Mouse (Mus musculus) layer of hippocampus, adult 18-20 months (tissue): Measurements from ENCODE around the gene Dohh. TPM values are rescaled to one million over a fixed set of nuclear protein-coding genes. Genes with fewer than 3 reads are reported as not detected.

Experiments
- DNase-seq, 2 experiments: peaks; one replicate each; pipeline ENCODE4 v3.0.0; 2022; ENCODE audit warnings: low spot score in 2 of 2
- total RNA-seq, 2 experiments: library from RNA; stranded (reverse); gene quantifications; 2 replicates each; pipeline ENCODE4 v1.2.3; 2021

Dohh gene
- total RNA-seq, 2 experiments from 2014 or later: 82.0 to 82.9 TPM

DNA sequence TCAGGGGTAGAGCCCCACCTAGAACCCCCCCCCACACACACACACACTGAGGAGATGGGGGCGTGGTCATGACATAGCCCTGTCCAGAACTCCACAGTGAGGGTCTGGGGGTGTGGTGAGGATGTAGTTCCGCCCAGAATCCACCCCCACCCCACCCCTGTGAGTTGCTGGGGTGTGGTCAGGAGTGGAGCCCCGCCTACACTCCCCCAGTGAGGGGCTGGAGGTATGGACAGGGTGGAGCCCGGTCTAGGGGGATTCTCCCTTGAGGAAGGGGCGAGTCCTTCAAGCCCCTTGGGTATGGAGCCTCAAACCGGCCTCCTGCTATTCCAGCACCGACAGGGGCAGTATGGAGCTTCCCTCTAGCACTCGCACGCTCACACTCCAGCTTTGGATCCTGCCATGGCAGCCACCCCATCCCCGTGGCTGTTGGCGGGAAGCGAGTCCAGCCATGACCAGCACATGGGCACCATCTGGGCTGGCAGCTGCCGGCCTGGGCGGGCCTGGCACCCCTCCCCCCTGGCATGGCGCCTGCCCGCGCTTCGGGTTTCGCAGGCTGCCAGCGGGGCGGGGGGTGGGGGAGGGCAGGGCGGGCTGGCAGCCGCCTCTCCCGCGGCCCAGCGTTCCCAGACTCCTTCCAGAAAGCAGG lies 32.5 kb downstream of the Dohh start:
- peak; percentile 85 to 87 for DNase-seq

DNA sequence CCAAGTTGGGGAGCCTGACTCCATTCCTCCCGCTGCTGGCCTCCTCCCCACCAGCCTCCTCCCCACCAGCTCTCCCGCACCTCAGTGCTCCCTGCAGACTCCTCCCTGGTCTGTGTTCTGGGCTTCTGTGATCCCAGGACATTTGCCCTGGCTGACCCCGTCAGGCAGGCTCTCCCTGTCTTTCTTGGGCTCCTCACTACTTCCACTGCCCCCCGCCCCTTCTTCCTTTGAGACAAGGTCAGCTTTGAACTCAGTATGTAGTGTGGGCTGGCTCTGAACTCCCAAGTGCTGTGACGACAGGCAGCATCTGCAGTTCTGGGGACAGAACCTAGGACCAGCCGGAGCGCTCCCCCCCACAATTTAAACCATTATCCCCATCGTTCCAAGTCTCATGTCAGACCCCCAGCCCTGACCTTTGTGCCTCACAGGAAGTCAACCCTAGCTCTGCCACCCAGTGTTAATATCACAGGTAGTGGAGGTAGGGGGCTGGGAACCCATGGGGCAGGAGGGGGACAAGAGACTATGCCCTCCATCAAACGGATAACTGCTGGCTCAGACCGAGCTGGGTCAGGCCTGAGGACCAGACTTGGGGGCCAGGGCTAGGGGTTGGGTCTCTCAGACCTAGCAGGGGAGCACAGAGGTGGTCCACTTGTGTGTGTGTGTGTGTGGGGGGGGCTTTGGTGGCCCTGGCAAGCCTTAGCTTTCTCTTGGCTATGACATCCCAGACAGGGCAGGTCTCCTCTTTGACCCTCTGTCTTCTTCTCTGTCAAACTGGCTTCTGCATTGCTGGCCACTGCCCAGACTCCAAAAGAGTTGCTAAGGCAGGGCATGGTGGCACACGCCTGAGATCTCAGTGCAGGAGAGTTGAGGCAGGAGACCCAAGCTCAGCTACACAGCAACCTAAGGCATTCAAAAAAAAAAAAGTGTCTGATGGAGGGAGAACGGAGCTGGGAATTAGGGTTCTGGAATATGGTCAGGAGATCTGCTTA lies 33.3 kb downstream of the Dohh start:
- DNase-seq: no peak

DNA sequence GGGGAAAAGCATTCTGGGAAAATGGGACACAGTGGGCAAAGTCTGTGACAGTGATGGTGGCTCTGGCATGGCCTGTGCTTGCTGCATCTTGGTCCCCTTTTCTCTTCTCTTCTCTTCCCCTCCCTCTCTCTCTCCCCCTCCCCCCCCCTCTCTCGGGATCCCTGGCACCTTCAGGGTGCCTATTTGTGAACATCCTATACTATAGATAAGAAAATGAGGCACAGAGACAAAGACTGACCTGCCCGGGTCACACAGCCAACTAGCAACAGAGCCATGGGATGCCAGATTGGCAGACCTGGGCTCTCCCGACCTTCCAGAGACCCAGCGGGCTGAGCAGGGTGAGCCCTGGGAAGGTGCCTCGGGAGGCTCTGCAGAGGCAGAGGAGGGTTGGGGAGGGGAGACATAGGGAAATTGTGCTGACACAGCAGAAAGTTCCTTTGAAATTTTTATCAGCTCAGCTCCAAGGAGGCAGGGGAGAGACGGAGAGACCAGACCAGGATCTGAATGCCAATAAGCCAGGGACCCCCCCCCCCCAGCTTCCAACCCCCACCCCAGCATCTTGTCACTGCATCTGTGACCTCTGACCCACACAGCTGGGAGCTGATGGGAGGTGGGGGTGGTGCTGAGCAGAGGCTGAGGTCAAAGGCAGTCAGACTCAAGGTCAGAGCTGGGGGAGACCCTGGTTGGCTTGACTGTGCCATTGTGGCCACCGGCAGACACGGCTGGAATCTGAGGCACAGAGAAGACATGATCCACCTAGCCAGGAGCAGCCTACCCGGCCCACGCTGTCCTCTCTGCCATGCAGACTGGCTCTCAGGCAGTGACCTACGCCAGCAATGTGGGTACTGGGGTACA lies 34.2 kb downstream of the Dohh start:
- DNase-seq: no peak

DNA sequence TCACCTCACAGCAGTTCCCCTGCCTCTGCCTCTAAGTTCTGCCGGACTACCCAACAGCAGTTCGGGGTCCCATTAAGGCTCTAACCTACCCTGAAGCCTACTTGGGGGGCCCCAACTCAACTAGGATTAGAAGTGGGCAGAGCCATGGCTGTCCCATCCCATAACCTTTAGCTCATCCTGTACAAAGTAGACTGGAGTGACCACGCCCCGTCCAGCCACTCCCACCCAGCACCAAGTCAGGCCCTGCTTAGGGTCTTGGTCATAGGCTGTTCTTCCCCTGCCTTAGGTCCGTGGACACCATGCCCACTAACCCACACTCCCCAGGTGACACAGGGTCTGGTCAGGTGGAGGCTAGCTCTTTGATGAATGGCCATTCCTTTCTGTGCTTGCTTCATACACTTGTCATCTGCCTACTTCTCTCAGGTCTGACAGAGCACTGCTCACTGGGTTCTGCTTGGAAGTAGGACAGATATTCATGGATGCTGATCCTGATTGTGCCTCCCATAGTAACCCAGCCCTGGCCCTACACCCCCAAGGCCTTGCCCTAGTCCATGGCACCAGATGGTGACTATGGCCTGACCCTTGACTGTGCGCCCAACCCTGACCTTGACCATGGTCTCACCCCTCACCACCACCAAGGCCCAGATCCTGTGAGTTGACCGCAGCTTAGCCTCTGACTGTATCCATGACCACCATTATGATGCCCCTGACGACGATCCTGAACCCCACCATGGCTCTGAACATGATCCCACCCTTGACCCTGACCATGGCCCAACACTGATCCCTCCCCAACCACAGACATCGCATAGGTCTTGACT lies 35.1 kb downstream of the Dohh start:
- DNase-seq: no peak

DNA sequence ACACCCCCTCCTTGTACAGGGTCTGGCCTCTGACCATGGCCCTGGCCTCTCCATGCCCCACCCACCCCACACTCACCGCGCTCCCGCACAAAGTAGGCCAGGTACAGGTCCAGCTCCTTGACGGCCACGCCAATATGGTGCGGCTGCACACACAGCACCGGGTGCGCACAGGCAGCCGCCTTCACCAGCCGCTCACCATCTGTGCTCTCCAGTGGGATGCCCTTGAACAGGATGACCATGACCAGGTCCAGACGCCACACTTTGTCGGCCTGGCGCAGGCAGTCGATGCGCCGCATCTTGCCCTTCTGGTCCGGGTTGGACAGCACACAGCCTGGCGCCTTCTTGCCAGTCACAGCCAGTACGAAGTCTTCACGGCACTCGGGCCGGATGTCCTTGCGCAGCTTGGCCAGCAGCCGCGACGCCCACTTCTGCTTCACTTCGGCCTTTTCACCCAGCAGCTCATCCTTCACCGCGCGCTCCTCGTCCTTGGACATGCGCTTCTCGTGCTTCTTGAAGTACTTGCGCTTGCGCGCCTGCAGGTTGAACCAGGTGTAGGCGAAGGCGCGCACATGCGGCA lies 36.1 kb downstream of the Dohh start:
- no peak for DNase-seq

DNA sequence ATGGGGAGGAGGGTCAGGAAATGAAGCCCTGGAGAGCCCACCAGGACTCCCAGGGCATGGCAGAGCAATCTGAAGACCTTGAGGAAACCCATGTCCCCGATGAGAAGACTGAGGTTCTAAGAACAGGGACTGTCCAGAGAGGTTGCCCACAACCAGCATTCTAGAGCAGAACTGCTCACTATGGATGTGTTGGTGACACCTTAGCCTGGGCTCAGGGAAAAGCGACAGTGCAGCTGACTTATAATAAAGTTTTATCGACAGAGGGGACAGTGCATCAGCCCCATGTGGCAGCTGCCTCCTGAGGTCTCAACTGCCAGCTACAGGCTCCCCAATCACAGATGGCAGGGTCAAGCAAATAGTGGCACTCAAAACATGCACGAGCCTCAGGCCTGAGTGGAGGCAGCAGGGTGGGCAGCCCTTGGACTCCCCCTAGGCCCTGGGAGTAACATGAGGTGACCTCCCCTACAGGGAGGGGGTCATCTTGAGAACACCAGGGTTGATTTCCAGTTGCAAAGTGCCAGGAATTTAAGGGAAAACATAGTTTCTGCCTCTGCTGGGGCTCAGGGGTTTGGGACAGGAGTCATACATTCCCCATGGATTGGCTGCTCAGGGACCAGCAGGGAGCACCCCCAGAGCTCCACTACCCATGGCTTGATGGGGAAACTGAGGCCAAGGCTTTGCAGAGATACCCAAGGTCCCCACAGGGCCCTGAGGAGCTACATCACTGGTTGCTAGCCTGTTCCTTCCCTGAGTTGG lies 37.0 kb downstream of the Dohh start:
- no peak for DNase-seq

DNA sequence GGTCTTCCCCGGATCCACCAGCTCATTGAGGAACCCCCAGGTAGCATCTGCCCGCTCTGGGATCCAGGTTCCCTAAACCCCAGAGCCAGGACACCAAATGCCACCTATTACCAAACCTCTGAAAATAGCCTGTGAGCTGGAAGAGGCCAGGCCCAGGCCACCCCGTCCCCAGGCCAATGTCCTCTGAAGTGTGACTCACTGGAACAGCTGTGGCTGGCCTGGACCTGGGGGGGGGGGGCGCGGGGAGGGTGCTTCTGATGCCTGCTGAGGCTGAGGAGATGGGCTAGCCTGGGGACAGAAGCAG lies 37.5 kb downstream of the Dohh start:
- peak in 1 of 2 experiments; percentile 1 for DNase-seq

DNA sequence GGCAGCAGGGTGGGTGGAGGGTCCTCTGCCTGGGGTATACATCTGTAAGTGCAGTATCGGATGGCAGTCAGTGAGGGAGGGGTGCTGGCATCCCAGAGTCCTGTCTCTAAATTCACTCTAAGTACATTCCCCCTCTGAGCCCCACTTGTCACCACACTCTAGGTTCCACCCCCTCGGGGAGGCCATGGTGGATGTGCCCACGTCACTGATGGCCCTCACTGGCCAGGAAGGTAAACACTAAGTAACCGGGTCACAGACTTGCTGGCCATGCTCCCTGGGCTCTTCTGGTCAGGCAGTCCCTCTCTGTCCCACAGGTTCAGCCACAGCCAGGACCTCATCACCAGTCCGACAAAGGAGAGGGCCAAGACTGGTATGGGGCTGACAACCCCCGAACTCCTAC lies 38.0 kb downstream of the Dohh start:
- no peak for DNase-seq

DNA sequence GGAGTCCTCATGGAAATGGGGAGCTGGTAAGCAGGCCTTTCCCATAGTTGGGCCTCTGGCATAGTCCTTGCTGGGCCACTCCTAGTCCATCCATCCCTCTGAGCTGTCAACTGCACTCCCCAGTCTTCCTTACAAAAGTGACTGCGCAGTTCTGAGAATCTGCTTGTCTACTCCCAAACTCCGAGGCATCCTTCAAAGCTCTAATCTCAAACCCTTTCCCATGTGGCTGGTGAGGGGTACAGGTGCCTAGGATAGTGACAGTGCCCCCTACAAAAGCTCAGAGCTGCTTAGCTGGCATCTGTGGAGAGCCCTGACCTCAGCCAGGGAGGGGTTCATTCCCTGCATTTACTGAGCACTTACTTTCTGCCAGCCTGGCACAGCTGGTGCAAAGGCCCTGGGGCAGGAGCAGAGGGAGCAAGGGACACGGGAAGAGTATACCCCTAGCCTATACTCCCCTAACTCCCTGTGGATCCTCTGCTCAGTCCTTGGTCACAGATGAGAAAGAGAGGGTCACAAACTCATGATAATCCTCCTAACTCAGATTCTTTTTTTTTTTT lies 38.5 kb downstream of the Dohh start:
- DNase-seq: no peak

DNA sequence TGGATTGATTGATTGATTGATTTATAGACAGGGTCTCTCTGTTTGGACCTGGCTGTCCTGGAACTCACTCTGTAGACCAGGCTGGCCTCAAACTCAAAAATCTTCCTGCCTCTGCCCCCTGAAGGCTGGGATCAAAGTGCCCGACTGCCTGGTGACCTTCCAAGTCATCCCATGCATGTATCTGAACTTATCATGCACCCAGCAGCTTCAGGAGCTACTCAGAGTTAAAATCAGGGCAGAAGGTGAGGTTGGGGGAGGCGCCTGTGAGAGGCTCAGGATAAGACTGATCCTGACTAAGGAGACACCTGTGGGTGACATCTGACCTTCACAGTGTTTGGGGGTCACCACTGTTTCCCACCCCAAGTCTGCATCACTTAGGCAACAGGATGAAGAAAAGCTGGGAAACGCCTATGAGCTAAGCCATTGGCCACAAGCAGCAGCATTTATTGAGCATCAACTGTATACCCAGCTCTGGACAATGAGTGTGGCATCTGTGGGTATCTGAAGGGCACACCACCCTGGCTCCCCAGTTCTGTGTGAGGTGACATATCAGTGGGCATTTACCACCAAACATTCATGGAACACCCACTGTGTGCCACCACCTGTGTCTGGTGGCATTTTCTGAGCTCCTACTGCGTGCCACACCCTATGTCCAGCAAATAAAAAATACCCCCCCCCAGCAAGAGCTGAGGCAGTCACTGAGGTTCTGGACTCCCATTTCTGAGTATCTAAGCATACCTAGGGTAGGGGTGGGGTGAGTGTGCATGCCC lies 39.4 kb downstream of the Dohh start:
- peak in 1 of 2 experiments; percentile 2 for DNase-seq

DNA sequence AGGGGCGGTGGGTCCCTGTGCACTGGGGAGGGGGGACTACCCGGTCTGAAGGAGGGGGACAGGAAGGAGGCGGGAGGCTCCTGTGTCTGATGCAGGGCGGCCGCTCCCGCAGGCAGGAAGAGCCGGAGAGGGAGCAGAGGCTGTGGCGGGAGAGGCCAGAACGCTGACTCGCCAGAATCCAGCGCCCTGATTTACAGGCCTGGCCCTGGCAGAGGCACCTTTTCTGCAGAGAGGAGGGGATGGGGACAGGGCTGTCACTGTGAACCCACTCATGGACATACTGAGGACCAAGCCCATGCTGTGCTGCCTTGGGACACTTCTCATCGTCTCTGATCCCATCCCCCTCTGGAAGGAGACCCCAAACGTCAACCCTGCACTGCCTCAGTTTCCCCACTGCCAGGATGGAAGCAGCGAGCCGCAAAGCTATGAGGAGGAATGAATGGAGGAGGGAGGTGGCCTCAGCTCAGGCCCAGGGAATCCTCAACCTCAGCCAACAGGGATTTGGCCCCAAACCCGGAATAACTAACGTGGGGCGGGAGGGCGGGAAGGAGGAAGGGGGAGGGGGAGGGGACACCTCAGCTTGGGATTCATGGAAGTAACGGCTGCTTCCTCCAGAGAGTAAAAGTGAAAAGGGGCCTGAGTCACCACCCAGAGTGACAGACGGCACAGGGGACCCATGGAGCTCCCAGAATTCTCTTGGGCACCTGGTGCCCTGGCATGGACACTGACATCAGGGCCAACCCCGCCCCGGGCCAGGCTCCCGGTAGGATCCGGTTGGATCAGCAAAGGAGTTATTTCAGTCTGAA lies 40.2 kb downstream of the Dohh start:
- peak; percentile 1 to 14 for DNase-seq

DNA sequence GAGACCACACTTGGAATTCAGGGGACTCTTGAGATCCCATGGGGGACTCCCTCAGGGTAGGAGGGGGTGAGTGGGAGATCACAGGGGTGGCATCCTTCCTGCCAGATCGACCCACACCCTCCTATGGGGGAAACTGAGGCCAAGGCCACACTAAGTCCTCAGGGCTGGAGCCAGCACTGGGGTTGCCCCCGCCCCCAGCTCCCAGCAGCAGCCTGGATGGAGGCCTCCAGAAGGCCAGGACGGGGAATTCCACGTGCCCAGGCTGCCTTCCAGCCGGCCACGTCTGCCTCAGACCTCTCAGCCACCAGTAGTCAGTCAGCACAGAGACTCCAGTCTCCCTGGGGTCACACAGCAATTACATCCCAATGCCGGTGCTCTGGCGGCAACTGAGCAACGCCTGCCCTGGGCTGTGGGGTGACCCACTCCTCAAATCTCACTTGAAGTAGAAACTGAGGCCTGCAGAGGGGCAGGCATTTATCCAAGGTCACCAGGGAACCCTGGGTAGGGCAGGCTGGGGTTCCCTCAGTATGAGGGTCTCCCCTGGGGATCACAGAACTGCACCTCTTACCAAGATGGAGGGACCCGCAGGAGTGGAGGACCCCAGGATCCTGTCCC lies 41.1 kb downstream of the Dohh start:
- DNase-seq: peak in 1 of 2 experiments; percentile 2

DNA sequence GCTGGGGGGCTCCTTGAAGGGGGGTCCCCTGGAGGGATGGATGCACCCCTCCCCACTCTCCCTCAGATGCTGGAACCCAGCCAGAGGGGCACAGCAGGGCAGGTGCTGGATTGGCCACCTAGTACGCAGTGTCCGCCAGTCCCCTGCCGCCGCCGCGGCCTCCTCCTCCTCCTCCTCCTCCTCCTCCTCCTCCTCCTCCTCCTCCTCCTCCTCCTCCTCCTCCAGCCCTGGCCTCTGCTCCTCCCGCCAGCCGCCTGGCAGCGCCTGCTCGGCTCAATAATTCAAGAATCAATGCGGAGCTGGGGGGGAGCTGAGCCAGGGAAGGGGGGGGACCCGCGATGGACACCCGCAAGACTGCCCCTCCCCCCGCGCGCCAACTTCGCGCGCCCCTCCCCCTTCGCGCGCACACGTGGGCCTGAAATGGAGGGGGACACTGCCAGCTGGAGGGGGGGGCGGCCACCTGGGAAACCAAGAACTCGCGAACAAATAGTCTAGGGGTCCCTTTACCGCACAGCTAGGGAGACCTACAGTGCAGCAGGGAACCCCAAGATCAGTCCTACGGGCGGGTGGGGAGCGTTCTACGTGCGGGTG lies 41.9 kb downstream of the Dohh start:
- DNase-seq: peak in 1 of 2 experiments; percentile 25

DNA sequence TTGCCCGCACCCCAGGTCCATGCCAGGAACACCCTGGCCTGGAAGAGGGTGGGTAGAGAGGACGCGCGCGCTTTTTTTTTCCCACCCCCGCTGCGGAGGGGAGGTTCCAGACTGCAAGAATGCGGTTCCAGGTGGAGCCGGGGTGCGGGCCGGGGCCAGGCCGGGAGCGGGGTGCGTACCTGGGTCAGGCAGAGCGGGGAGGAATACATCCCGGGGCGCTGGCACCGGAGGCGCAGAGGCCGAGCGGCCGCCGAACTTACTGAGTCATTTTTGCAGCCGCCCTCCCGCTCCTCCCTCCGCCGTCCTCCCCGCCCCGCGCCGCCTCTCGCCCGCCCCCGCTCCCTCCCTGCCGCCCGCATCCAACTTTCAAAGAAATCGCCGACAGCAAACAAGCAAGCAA lies 42.7 kb downstream of the Dohh start:
- DNase-seq: peak in 1 of 2 experiments; percentile 31

DNA sequence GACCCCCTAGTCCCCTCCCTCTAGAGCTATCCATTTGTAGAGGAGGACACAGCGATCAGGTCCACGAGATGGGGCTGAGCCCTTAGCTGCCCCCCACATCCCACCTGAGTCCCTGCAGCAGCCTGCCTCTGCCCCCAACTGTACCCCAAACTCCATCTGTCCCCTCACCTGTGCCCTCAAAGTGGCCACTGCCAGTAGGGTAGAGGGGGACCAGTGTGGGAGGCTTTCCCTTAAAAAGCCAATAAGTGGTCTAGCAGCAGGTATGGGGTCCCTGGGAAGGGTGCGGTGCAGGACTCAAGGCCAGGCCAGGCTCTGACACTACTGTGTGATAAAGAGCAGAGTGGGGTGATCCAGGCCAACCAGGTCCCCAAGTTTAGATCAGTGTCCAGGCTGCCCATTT lies 43.1 kb downstream of the Dohh start:
- no peak for DNase-seq

DNA sequence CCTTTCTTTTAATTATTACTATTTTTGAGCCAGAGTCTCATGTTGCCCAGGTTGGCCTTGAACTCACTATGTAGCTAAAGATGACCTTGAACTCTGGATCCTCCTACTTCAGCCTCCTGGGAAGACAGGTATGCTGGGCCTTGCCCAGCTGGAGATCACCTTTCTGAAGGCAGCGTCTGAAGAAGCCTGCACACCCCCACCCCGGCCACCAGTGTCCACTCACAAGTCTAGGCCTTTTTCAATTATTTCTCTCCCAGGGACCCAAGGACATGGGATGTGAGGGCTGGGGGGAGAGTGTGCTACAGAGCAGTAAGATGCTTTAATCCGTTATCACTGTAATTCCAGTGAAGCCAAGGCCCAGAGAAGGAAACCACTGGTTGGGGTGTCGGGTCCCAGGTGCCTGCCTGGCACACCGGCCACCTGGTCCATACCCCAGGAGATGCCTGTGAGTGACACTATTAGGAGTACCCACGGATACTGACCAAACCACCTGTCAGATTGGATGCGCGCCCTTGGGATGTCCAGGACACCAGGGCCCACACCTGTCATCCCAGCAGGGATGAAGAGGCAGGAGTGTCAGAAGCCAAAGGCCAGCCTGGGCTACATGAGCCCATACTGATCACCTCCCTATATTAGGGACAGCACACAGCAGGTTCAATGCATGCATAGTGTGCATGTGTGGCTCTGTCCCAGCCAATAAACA lies 43.7 kb downstream of the Dohh start:
- peak in 1 of 2 experiments; percentile 4 for DNase-seq
